Mouse (Mus musculus): ENCODE measurements at regions not wholly inside any gene's neighbourhood (a gene's known extent, or its start where the extent isn't known, plus 50 kb on each side); places are given as distances from the start of the nearest gene placed in this dataset.

DNA sequence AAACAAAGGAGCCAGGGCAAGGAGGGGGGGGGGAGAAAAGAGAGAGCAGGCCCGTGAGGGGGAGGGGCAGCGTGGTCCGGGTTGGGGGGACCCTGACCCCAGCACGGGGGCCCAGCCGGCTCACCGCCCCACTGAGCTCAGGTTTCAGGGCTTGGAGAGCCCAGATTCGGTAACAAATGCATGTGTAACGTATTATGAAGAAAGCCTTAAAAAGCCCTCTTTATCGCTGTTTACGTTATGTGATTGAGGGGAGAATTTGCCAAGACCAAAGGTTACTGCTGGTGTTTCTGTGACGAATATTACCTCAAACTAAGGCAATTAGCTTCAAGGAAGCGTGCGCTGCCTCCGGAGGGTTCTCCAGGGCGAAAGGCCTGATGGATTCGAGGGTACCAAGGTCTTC, 54.2 kb downstream of the Barx1 start:
- no peak for DNase-seq (ENCODE audit: low spot score in 2 of 2)

DNA sequence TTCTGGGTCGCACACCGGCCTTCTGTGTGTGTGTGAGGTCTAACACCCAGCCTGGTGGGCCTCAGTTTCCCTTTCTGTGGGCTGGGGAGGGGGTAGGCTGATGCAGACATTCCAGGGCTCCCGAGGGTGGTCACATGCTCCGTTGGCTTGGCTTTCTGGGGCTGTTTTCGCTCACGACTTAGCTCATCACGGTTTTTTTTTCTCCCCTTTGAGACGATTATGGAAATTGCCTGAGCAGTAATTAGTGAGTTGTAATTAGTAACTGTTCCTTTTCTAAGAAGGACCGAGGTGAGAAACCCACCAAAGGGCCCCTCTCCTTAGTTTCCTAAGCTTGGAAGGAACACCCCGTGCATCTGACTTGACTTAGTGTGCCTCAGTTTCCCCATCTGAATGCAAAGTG, 54.7 kb downstream of the Barx1 start:
- DNase-seq (ENCODE audit: low spot score in 2 of 2) = no peak

DNA sequence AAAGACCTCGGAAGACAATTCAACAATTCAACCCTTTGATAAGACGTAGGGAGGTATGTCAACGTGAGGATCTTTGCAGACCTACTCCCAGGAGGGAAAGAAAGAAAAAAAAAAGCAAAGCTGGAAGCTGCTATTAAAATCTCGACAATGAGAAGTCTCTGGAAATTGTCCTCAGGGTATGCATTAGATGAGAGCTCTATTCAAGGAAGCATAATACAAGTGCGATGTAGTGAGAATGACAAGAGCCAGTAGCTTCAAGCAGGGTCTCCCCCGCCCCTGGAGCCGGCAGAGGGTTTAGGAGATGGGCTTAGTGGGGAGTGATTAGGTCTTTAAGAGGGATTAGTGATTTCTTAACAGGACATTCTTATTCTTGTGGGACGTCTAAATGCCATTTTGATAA, 60.9 kb downstream of the Barx1 start:
- DNase-seq (ENCODE audit: low spot score in 2 of 2) = no peak

DNA sequence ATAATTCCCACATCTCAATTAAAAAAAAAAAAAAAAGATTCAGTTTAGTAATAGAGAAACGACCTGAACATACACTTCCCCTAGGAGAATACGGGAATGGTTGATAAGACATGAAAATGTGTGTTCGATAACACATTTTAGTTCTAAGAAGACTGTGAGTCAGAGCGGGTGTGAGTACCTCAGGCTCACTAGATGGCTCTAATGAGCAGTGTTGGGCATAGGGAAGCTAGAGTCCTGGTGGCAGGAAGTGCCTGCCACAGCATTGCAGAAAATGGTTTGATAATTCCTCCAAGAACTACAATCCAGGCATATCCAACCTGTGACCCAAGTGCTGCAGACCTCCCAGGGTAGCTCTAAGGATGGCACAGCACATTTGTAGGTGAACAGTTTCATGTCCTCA, 63.6 kb downstream of the Barx1 start:
- no peak for DNase-seq (ENCODE audit: low spot score in 2 of 2)

DNA sequence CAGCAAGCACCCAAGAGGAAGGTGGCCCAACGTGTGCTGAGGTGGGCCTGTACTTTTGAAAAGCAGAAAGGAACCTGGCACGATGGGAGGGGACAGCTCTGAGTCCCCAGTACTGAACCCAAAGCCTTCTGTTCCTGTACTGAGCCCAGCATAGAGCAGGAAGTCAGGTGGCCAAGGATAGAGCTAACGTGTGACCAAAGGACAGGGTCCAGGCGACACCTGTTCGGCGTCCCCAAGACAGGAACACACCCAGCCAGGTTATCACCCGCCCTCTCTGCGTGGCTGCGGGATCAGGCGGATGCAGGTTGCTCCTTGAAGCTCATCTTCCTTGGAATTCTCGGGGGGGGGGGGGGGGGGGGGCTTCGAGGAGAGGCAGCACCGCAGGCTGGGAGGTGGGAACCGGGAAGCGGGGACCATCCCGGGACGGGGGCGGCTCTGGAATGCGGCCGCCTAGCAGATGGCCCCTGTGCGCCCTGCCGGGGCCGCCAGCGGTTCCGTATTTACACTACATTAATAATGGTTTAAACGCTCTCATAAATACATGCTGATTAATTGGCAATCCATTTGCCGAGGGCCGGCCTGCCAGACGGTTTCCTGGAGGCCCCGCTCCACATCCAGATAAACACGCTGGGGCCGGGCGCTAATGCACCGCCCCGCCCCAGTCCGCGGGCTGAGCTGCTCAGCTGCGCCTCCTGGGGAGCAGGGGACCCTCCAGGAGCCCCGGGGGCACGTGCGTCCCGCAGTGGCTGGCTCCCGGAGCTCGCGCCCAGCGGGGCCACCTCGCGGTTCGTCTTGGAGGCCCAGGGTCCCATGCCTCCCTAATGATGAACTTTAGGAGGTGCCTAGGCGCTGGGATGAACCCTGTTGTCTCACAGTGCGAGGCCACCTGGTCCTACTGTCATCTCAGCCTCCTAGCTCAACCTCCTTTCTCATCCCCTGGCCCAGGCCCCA, 68.5 kb downstream of the Barx1 start:
- DNase-seq (ENCODE audit: low spot score in 2 of 2) = peak in 1 of 2 experiments; percentile 29

DNA sequence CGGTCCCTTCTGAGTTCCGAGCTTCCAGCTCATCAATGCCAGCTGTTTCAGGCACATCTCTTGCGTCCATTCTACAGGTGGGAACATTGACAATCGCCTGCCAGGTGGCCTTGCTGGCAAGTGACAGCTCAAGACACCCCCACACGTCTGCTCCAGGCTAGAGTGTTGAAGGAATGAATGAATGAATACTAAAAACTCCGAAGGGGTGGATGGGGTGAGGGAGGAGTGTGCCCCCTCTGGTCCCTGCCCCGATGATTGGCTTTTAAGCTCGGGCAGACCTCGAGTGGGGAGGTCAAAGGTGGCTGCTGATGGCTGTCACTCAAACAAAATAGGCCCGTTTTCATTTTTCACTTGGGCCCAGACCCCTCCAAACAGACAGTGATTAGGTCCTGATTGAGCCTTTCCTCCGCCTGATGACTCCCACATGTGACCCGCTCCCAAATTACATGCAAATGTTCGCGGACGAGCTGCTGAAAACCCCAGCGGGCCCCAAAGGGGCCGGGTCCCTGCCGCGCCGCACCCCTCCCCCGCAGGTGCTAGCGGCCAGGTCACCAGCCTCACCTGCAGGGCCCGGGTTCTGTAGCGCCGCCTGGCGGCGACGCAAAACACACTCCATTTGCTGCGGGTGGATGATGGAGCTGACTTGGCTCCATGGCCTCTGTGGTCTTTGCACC, 69.5 kb downstream of the Barx1 start:
- no peak for DNase-seq (ENCODE audit: low spot score in 2 of 2)

DNA sequence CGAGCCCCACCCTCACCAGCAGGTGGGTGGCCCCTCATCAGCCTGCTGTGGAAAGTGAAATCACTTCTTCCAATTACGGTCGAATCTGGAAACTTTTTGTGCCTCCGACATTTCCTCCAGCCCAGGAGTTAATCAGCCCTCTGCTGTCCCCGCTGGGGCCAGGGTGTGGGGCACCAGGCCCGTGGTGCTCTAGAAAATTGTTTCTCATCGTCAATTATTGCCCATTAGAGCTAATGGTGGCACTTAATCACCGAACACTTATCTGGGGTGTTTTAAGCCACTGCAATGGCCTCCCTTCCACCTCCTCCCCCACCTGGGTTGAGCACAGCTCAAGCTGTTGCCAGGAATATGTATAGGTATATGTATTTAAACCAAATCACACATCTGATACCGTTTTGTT, 72.2 kb downstream of the Barx1 start:
- no peak for DNase-seq (ENCODE audit: low spot score in 2 of 2)

DNA sequence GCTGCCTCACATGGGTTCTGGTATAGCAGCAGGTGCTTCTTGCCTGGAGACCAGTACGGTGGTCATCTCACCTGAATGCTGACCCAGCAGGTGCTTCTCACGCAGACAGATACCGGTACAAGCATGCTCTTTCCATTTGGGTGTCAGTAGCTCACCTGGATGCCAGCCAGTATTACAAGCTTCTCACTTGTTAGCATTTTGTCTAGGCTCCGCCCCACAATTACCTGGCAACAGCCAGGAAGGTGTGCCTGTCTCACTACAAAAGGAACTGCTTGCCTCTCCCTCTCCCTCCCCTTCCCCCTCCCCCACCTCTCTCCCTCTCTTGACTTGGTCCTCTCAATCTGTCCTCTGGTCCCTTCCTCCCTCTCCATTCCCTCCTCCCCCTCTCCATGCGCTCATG, 82.8 kb downstream of the Barx1 start:
- no peak for DNase-seq (ENCODE audit: low spot score in 2 of 2)

DNA sequence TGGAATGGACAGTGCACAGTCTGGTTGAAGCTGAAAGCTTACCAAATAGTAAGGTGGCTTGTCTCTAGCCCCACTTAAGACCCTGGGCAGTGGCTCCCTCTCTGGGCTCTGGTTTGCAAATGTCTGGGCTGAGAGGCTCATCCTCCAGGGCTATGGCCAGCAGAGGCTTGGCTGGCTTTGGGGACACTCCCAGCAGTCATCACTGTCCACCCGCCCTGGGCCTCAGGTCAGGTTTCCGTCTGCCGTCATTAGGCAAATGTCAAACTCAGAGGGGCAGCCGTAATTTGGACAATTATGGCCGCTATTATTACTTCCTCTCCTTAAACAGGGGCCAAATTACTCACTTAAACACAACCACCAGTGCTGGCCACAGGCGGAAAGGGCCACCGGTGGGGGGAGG, 83.5 kb downstream of the Barx1 start:
- no peak for DNase-seq (ENCODE audit: low spot score in 2 of 2)

Data from urinary bladder, postnatal 4 days (tissue).